Mouse (Mus musculus) MEL (cell line): ENCODE measurements at regions not wholly inside any gene's neighbourhood (a gene's known extent, or its start where the extent isn't known, plus 50 kb on each side); places are given as distances from the start of the nearest gene placed in this dataset.

Experiments used
- DNase-seq: peaks from one replicate; pipeline ENCODE4 v3.0.0; 2011; ENCODE audit warnings: low read depth, low spot score
- H3K27ac ChIP-seq: 2 replicates; pipeline ENCODE4 v1.5.1; 2012; ENCODE audit warnings: low read depth, mild to moderate bottlenecking, control low read depth, low read length, moderate library complexity; ENCODE audit not compliant: control insufficient read depth
- H3K27me3 ChIP-seq, 2 experiments: fragments of 150-350 bp in 1 of 2; sonication (generic) in 1 of 2; 2 replicates each; pipeline ENCODE4 v1.6.1; 2012; ENCODE audit warnings: low read length in 2 of 2, mild to moderate bottlenecking in 2 of 2, improper control_type of control experiment in 1 of 2, moderate library complexity in 1 of 2; ENCODE audit not compliant: insufficient read depth in 2 of 2, control insufficient read depth in 1 of 2
- H3K36me3 ChIP-seq, 2 experiments: 2 replicates each; pipeline ENCODE4 v1.6.1; 2012 to 2014; ENCODE audit warnings: low read length in 2 of 2, improper control_type of control experiment in 1 of 2, inconsistent platforms in 1 of 2, mild to moderate bottlenecking in 1 of 2; ENCODE audit not compliant: insufficient read depth in 2 of 2, control insufficient read depth in 1 of 2
- H3K4me1 ChIP-seq, 2 experiments: fragments of 150-350 bp in 1 of 2; sonication (generic) in 1 of 2; 2 replicates each; pipeline ENCODE4 v1.6.1; 2012; ENCODE audit warnings: low read length in 2 of 2, improper control_type of control experiment in 1 of 2, mild to moderate bottlenecking in 1 of 2; ENCODE audit not compliant: insufficient read depth in 2 of 2, control insufficient read depth in 1 of 2
- H3K4me3 ChIP-seq, 2 experiments: fragments of 150-350 bp in 1 of 2; sonication (generic) in 1 of 2; 2 replicates each; pipeline ENCODE4 v1.5.1; 2012; ENCODE audit warnings: low read depth in 2 of 2, low read length in 2 of 2, mild to moderate bottlenecking in 2 of 2, moderate library complexity in 2 of 2, control low read depth in 1 of 2, improper control_type of control experiment in 1 of 2; ENCODE audit not compliant: control insufficient read depth in 1 of 2, insufficient read depth in 1 of 2
- H3K79me2 ChIP-seq: 2 replicates; pipeline ENCODE4 v1.6.1; 2012; ENCODE audit warnings: mild to moderate bottlenecking, low read length, moderate library complexity; ENCODE audit not compliant: control insufficient read depth, poor library complexity, insufficient read depth
- H3K9ac ChIP-seq: 2 replicates; pipeline ENCODE4 v1.6.1; 2012; ENCODE audit warnings: low read depth, mild to moderate bottlenecking, control low read depth, low read length, moderate library complexity; ENCODE audit not compliant: control insufficient read depth, poor library complexity, severe bottlenecking
- H3K9me3 ChIP-seq: fragments of 150-350 bp; sonication (generic); replicated peaks from 2 replicates; pipeline ENCODE4 v1.6.1; 2012; ENCODE audit warnings: mild to moderate bottlenecking, low read length, improper control_type of control experiment, moderate library complexity; ENCODE audit not compliant: insufficient read depth
- BHLHE40 ChIP-seq: IDR thresholded peaks from 2 replicates; pipeline ENCODE4 v1.6.1; 2012; ENCODE audit warnings: low read depth, mild to moderate bottlenecking, inconsistent platforms, low read length, improper control_type of control experiment, borderline replicate concordance
- CHD2 ChIP-seq: IDR thresholded peaks from 2 replicates; pipeline ENCODE4 v1.6.1; 2011; ENCODE audit warnings: low read length, improper control_type of control experiment
- CTCF ChIP-seq, 3 experiments: IDR thresholded peaks in 2 of 3; conservative IDR thresholded peaks in 1 of 3; 2 replicates each; pipeline ENCODE4 v1.5.1; 2011 to 2012; ENCODE audit warnings: low read length in 3 of 3, low read depth in 2 of 3, mild to moderate bottlenecking in 2 of 3, improper control_type of control experiment in 1 of 3, inconsistent platforms in 1 of 3, mixed read lengths in 1 of 3, moderate library complexity in 1 of 3; ENCODE audit not compliant: control insufficient read depth in 1 of 3, insufficient read depth in 1 of 3, poor library complexity in 1 of 3, severe bottlenecking in 1 of 3
- E2F4 ChIP-seq: IDR thresholded peaks from 2 replicates; pipeline ENCODE4 v1.6.1; 2011; ENCODE audit warnings: low read depth, low read length, improper control_type of control experiment, borderline replicate concordance
- ELF1 ChIP-seq: IDR thresholded peaks from 2 replicates; pipeline ENCODE4 v1.6.1; 2014; ENCODE audit warnings: low read depth, mild to moderate bottlenecking, inconsistent platforms, low read length, improper control_type of control experiment, moderate library complexity
- EP300 ChIP-seq, 2 experiments: IDR thresholded peaks; 2 replicates each; pipeline ENCODE4 v1.6.1; 2011; ENCODE audit warnings: improper control_type of control experiment in 2 of 2, low read length in 2 of 2, low read depth in 1 of 2, mild to moderate bottlenecking in 1 of 2
- ETS1 ChIP-seq: IDR thresholded peaks from 2 replicates; pipeline ENCODE4 v1.6.1; 2012; ENCODE audit warnings: low read depth, mild to moderate bottlenecking, inconsistent platforms, low read length, improper control_type of control experiment, moderate library complexity
- GATA1 ChIP-seq: IDR thresholded peaks from 2 replicates; pipeline ENCODE4 v1.6.1; 2011; ENCODE audit warnings: low read depth, low read length, improper control_type of control experiment
- HCFC1 ChIP-seq: IDR thresholded peaks from 2 replicates; pipeline ENCODE4 v1.6.1; 2012; ENCODE audit warnings: low read depth, mild to moderate bottlenecking, inconsistent platforms, low read length, improper control_type of control experiment, moderate library complexity
- MAX ChIP-seq: IDR thresholded peaks from 2 replicates; pipeline ENCODE4 v1.6.1; 2011; ENCODE audit warnings: low read length, improper control_type of control experiment
- MEF2A ChIP-seq: IDR thresholded peaks from 2 replicates; pipeline ENCODE4 v1.6.1; 2014; ENCODE audit warnings: low read depth, mild to moderate bottlenecking, inconsistent platforms, low read length, improper control_type of control experiment; ENCODE audit not compliant: poor library complexity, insufficient replicate concordance, severe bottlenecking; ENCODE audit errors: extremely low read depth
- MXI1 ChIP-seq: IDR thresholded peaks from 2 replicates; pipeline ENCODE4 v1.6.1; 2011; ENCODE audit warnings: mild to moderate bottlenecking, low read depth, low read length, improper control_type of control experiment
- MYB ChIP-seq: IDR thresholded peaks from 2 replicates; pipeline ENCODE4 v1.6.1; 2011; ENCODE audit warnings: mild to moderate bottlenecking, low read depth, low read length, improper control_type of control experiment
- MYC ChIP-seq: IDR thresholded peaks from 2 replicates; pipeline ENCODE4 v1.6.1; 2011; ENCODE audit warnings: low read depth, mild to moderate bottlenecking, low read length, improper control_type of control experiment, moderate library complexity
- RCOR1 ChIP-seq: IDR thresholded peaks from 2 replicates; pipeline ENCODE4 v1.6.1; 2012; ENCODE audit warnings: low read depth, mild to moderate bottlenecking, inconsistent platforms, low read length, improper control_type of control experiment
- SIN3A ChIP-seq: IDR thresholded peaks from 2 replicates; pipeline ENCODE4 v1.6.1; 2012; ENCODE audit warnings: low read length, improper control_type of control experiment, inconsistent platforms
- TAL1 ChIP-seq: IDR thresholded peaks from 2 replicates; pipeline ENCODE4 v1.6.1; 2012; ENCODE audit warnings: mild to moderate bottlenecking, inconsistent platforms, low read length, moderate library complexity, mixed read lengths
- TBP ChIP-seq: IDR thresholded peaks from 2 replicates; pipeline ENCODE4 v1.8.0; 2011; ENCODE audit warnings: low read depth, low read length, improper control_type of control experiment
- TCF12 ChIP-seq: IDR thresholded peaks from 2 replicates; pipeline ENCODE4 v1.6.1; 2014; ENCODE audit warnings: low read depth, mild to moderate bottlenecking, inconsistent platforms, low read length, improper control_type of control experiment, moderate library complexity
- ZNF384 ChIP-seq: IDR thresholded peaks from 2 replicates; pipeline ENCODE4 v1.6.1; 2012; ENCODE audit warnings: low read depth, mild to moderate bottlenecking, inconsistent platforms, low read length, improper control_type of control experiment

- H3K4me1 ChIP-seq = peaks cover 2 to 7% of the 10 kb centered on the region in 2 experiments; a peak in 3 of 4 replicates
- peaks cover 0 to 2% of the 10 kb centered on the region in 2 experiments; a peak in 1 of 4 replicates for H3K36me3 ChIP-seq
- peak; percentile 79 for DNase-seq
- H3K27me3 ChIP-seq = no peaks in the 10 kb centered on the region; a peak in 1 of 4 replicates
- H3K9me3 ChIP-seq = no peaks in the 10 kb centered on the region
- no peaks in the 10 kb centered on the region for H3K79me2 ChIP-seq
- H3K27ac ChIP-seq = no peak overlapping the region
- H3K4me3 ChIP-seq = peak overlapping the region; percentile 22 to 45; a peak in 3 of 4 replicates
- peak overlapping the region; percentile 47 for H3K9ac ChIP-seq
- no peak for TF ChIP-seq CHD2
- peak; percentile 34; the same call in 1 of the 2 replicates for TF ChIP-seq RCOR1
- TF ChIP-seq ZNF384 = no peak
- TF ChIP-seq SIN3A = peak; percentile 52
- peak; percentile 46 for TF ChIP-seq TAL1
- peak; percentile 78 for TF ChIP-seq GATA1
- TF ChIP-seq E2F4 = 0 out of 2 replicates have a peak, but pooled peaks have one; percentile 20
- no peak for TF ChIP-seq MEF2A
- 0 out of 2 replicates have a peak, but pooled peaks have one; percentile 20 for TF ChIP-seq ETS1
- 0 out of 2 replicates have a peak, but pooled peaks have one; percentile 16 for TF ChIP-seq HCFC1
- TF ChIP-seq MAX = peak; percentile 49
- 0 out of 2 replicates have a peak, but pooled peaks have one; percentile 22 for TF ChIP-seq TBP
- TF ChIP-seq ELF1 = no peak
- TF ChIP-seq EP300 (IDR thresholded peaks at IDR 0.05; ENCODE audit: low read depth in 1 of 2, low read length in 2 of 2) = peak; percentile 50 to 62; a peak in 3 of 4 replicates
- TF ChIP-seq MYB = peak; percentile 11; the same call in 1 of the 2 replicates
- TF ChIP-seq MYC = peak; percentile 66; the same call in 1 of the 2 replicates
- TF ChIP-seq TCF12 = peak; percentile 63; the same call in 1 of the 2 replicates
- TF ChIP-seq BHLHE40 = peak; percentile 82
- TF ChIP-seq CTCF (IDR thresholded peaks at IDR 0.05 in 2 of 3, conservative IDR thresholded peaks at IDR 0.05 in 1 of 3; ENCODE audit: control insufficient read depth in 1 of 3, insufficient read depth in 1 of 3, low read depth in 2 of 3, low read length in 3 of 3, poor library complexity in 1 of 3, severe bottlenecking in 1 of 3) = no peak
- TF ChIP-seq MXI1 = peak; percentile 35; the same call in 1 of the 2 replicates
- TF ChIP-seq, all 39 proteins: peak for 15
Measured at GRCm38 (mm10) chr6:67186537-67187274, 51.3 kb upstream of the Serbp1 start.

- Histone ChIP-seq H3K27me3 (no peaks in the 10 kb centered on the region), H3K79me2 (no peaks in the 10 kb centered on the region), H3K4me3 (no peak overlapping the region), H3K27ac (no peak overlapping the region), H3K4me1 (peaks cover 2 to 7% of the 10 kb centered on the region in 2 experiments; a peak in 3 of 4 replicates), H3K36me3 (peaks cover 0 to 2% of the 10 kb centered on the region in 2 experiments; a peak in 1 of 4 replicates), H3K9ac (no peak overlapping the region), H3K9me3 (no peaks in the 10 kb centered on the region)
- TF ChIP-seq MEF2A (no peak), GATA1 (peak; percentile 35; the same call in 1 of the 2 replicates)
- DNase-seq = no peak
Measured at GRCm38 (mm10) chr6:67184662-67185061, 53.3 kb upstream of the Serbp1 start.
